Mouse (Mus musculus) kidney, postnatal 0 days (tissue): ENCODE measurements at regions not wholly inside any gene's neighbourhood (a gene's known extent, or its start where the extent isn't known, plus 50 kb on each side); places are given as distances from the start of the nearest gene placed in this dataset.
"Not testable (repeated sequence)": the region's sequence is repeated elsewhere in the genome, so short reads cannot be mapped to it uniquely, and the experiment has no call there.

Experiments
- ATAC-seq: fragments of 200-750 bp; cut with Nextera tagmentation; replicated peaks from 2 replicates; pipeline ENCODE4 v1.8.0; 2017; ENCODE audit warnings: low read depth, moderate number of reproducible peaks, moderate TSS enrichment, moderate library complexity; ENCODE audit not compliant: low FRiP score
- DNase-seq: peaks from one replicate; pipeline ENCODE4 v3.0.0-alpha.2; 2016; ENCODE audit warnings: low spot score
- H3K27ac ChIP-seq: fragments of 300-500 bp; sonication (generic); 2 replicates; pipeline ENCODE4 v1.5.1; 2014; ENCODE audit warnings: mild to moderate bottlenecking
- H3K27me3 ChIP-seq: fragments of 300-500 bp; sonication (generic); 2 replicates; pipeline ENCODE4 v1.6.1; 2014; ENCODE audit warnings: low read length, mixed read lengths; ENCODE audit not compliant: insufficient read depth
- H3K36me3 ChIP-seq: fragments of 300-500 bp; sonication (generic); 2 replicates; pipeline ENCODE4 v1.6.1; 2014; ENCODE audit warnings: low read length, mixed read lengths; ENCODE audit not compliant: insufficient read depth
- H3K4me1 ChIP-seq: fragments of 300-500 bp; sonication (generic); replicated peaks from 2 replicates; pipeline ENCODE4 v1.6.1; 2014; ENCODE audit warnings: antibody characterized with exemption, low read length, mixed read lengths; ENCODE audit not compliant: insufficient read depth
- H3K4me2 ChIP-seq: fragments of 300-500 bp; sonication (generic); 2 replicates; pipeline ENCODE4 v1.6.1; 2014; ENCODE audit warnings: mild to moderate bottlenecking, low read length, moderate library complexity, mixed read lengths
- H3K4me3 ChIP-seq: fragments of 300-500 bp; sonication (generic); replicated peaks from 2 replicates; pipeline ENCODE4 v1.5.1; 2014; ENCODE audit warnings: low read depth, low read length
- H3K9ac ChIP-seq: fragments of 300-500 bp; sonication (generic); 2 replicates; pipeline ENCODE4 v1.6.1; 2014; ENCODE audit warnings: low read depth, low read length
- H3K9me3 ChIP-seq: fragments of 300-500 bp; sonication (generic); replicated peaks from 2 replicates; pipeline ENCODE4 v1.6.1; 2016; ENCODE audit warnings: low read length, inconsistent platforms, mixed read lengths
- CTCF ChIP-seq: IDR thresholded peaks from 2 replicates; pipeline ENCODE4 v1.5.1; 2016; ENCODE audit warnings: antibody characterized with exemption, low read depth, mild to moderate bottlenecking, moderate library complexity
- WGBS: fragments of 180-500 bp; shearing (Covaris S2); extraction: QIAGEN DNeasy Blood & Tissue Kit; methylation state at CpG from one replicate; pipeline ENCODE4 v1.1.7; 2014; 5-methylcytosine and 5-hydroxymethylcytosine counted together

DNA sequence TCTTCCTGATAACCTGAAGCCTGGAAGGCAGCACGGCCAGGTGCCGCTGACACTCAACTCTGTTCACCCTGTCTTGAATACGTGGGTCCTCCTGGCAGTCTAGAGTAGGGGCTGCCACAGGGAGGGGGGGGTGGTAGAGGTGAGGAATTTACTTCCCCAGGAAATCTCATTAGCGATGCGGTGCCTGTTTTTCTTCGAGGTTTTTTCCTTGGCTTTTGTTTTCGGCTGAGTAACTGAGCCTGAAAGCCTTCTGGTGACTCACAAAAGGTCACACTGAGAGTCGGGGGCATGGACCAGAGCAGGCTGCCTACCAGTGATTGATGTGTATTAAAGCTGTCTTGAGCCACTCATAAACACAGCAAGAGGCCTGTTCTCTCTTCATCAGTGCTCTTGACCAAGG, 181.1 kb upstream of the Pmfbp1 start:
- DNase-seq: peak; percentile 49

DNA sequence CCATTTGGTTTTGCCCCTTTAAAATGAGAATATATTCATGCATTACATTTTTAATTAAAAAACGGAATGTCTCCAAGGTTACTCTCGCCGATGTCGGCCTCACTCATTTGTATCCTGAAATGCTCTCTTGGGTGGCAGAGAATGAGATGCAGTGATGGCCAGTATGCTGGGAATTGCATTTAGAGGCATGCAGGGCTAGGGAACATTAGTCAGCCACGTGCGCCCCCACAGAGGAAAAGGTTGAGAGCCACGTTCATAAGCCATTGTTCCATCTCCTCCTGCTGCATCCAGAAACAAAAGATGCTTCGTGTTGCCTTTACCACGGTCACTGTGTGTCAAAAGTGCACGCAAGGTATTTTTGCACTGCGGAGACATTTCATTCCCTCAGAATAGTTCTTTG, 172.9 kb upstream of the Pmfbp1 start:
- whole genome bisulfite sequencing: 65% methylated on average over 11 of the region's 11 CpGs
- Histone ChIP-seq H3K27ac (no peak overlapping the region), H3K9ac (no peak overlapping the region), H3K4me3 (no peak overlapping the region), H3K36me3 (no peaks in the 10 kb centered on the region), H3K4me1 (no peaks in the 10 kb centered on the region), H3K27me3 (no peaks in the 10 kb centered on the region), H3K4me2 (no peak overlapping the region), H3K9me3 (no peaks in the 10 kb centered on the region)
- no peak for ATAC-seq
- no peak for TF ChIP-seq CTCF
- DNase-seq: no peak

More for the DNA sequence above, 181.1 kb upstream of the Pmfbp1 start:
- Histone ChIP-seq H3K4me3 (no peak overlapping the region), H3K4me2 (no peak overlapping the region), H3K27ac (no peak overlapping the region), H3K36me3 (no peaks in the 10 kb centered on the region), H3K9me3 (no peaks in the 10 kb centered on the region), H3K27me3 (no peaks in the 10 kb centered on the region), H3K9ac (no peak overlapping the region), H3K4me1 (no peaks in the 10 kb centered on the region)
- WGBS: 15% methylated on average over 8 of the region's 8 CpGs
- ATAC-seq: 0 out of 2 replicates have a peak, but pooled peaks have one; percentile 57
- TF ChIP-seq CTCF: no peak

DNA sequence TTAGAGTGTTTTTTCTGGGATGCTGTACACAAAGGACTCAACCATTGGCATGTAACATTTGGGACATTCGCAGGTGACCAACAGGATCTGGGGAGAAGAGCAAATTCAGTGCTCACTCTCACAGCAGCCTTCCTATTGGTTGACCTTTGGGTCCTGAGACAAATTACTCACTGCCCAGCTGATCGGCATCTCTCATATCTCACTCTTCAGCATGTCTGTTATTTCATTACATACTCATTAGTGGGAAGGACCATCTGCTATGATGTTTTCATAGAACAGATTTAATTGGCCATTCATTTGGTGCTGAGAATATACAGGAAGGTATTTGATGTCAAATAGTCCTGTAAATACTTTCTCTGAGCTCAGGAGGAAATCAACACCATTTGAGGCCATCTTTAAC, 170.5 kb upstream of the Pmfbp1 start:
- no peaks in the 10 kb centered on the region for H3K36me3 ChIP-seq
- TF ChIP-seq CTCF: no peak
- no peaks in the 10 kb centered on the region for H3K27me3 ChIP-seq
- no peak overlapping the region for H3K27ac ChIP-seq
- H3K4me2 ChIP-seq: no peak overlapping the region
- no peak overlapping the region for H3K9ac ChIP-seq
- H3K4me1 ChIP-seq: no peaks in the 10 kb centered on the region
- DNase-seq: no peak
- no peaks in the 10 kb centered on the region for H3K9me3 ChIP-seq
- WGBS: 89% methylated on average over 2 of the region's 2 CpGs
- no peak for ATAC-seq
- no peak overlapping the region for H3K4me3 ChIP-seq

DNA sequence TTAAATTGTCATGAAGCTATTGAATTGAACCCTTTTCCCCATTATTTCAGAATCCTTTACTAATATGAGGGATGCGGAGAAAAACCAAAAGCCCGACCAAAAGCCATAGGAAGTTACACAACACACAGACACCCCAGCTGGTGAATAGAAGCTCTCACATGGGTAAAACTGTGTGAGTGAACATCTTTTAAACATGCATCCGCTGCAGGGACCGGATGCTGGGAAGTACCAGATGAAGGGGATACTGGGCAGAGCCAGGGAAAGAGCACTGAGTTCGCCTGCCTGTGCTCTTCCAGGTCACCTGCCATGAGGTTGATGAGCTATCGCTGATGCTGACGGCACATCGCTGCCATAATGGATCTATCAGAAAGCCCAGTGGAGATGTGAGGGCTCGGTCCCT, 169.6 kb upstream of the Pmfbp1 start:
- no peaks in the 10 kb centered on the region for H3K27me3 ChIP-seq
- no peak for TF ChIP-seq CTCF
- H3K4me3 ChIP-seq: no peak overlapping the region
- no peak for DNase-seq
- H3K36me3 ChIP-seq: no peaks in the 10 kb centered on the region
- H3K4me2 ChIP-seq: no peak overlapping the region
- no peaks in the 10 kb centered on the region for H3K4me1 ChIP-seq
- H3K9me3 ChIP-seq: no peaks in the 10 kb centered on the region
- no peak overlapping the region for H3K9ac ChIP-seq
- no peak for ATAC-seq
- WGBS: 91% methylated on average over 9 of the region's 9 CpGs
- no peak overlapping the region for H3K27ac ChIP-seq

DNA sequence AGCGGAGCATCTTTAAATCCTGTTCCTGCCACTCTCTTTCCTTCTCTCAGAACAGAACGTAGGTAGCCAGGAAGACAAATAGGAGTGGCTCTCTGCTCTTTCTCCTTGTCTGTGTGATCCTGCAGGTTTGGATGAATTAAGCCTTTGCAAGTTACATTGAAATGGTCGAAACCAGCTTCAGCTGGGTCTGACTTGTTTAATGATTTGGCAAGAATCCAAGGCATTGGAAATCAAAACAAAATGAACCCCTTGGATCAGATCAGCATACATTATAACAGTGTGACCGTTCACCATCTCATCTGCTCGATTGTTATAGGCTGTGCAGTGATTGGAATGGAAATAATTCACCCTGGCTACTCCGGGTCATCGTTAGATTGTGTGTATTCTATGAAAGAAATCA, 157.6 kb upstream of the Pmfbp1 start:
- Histone ChIP-seq H3K4me2 (no peak overlapping the region), H3K27me3 (no peaks in the 10 kb centered on the region), H3K9me3 (no peaks in the 10 kb centered on the region), H3K9ac (no peak overlapping the region), H3K4me3 (no peak overlapping the region), H3K27ac (no peak overlapping the region), H3K36me3 (no peaks in the 10 kb centered on the region), H3K4me1 (peaks cover 3% of the 10 kb centered on the region; the same call in 1 of the 2 replicates)
- TF ChIP-seq CTCF: no peak
- ATAC-seq (no peak), DNase-seq (no peak)
- WGBS: 39% methylated on average over 7 of the region's 7 CpGs

DNA sequence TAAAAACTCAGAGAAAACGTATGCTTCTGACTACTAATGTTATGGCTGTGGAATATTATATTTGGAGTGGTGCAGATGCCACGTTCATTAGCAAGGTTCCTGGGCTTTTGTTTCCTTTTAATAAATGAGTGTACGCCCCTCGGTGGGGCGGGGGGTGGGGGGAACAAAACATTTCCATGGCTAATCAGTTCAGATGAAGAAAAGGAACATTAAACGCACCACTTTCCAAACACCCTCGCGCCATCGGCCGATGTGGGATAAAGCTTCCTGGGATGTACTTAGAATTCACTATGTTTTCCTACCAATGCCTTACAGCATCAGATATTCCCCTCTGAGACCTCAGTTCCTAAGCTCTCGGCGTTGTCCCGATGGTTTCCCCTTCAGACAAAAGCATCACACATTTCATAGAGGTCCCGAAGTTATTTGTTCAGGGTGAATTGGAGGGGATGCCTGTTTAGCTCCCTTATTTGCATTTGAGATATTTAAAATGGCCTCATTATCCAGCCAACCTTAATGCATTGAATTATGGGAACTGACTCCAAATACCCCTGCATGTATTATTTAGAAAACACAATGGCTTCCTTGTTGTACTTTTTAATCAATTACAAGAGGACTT, 155.5 kb upstream of the Pmfbp1 start:
- Histone ChIP-seq H3K27ac (no peak overlapping the region), H3K4me2 (no peak overlapping the region), H3K4me3 (no peak overlapping the region), H3K4me1 (peaks cover 3% of the 10 kb centered on the region; the same call in 1 of the 2 replicates), H3K9me3 (no peaks in the 10 kb centered on the region), H3K36me3 (no peaks in the 10 kb centered on the region), H3K9ac (no peak overlapping the region), H3K27me3 (no peaks in the 10 kb centered on the region)
- no peak for TF ChIP-seq CTCF
- DNase-seq (no peak), ATAC-seq (no peak)
- WGBS: 76% methylated on average over 14 of the region's 14 CpGs

DNA sequence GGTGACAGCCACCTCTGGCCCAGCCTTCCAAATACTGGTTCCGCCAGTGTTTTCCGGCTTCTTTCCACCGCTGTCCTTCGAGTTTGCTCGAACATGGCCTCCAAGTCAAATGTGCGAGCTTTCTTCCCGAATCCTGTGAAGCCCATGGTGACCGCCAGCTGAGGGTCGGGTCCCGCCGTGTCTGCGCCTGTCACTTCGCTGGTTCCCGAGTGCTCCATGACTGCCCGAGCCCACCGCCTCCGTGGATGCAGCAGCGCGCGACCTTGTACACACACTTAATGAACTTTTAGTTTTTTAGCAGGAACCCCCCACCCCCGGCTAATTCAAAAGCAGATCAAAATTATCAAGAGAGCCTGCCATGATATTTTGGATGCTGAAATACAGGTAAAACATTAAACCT, 153.2 kb upstream of the Pmfbp1 start:
- not testable (repeated sequence) for H3K36me3 ChIP-seq, H3K9ac ChIP-seq, H3K9me3 ChIP-seq, H3K27ac ChIP-seq, H3K4me1 ChIP-seq, H3K4me2 ChIP-seq, DNase-seq, H3K4me3 ChIP-seq, H3K27me3 ChIP-seq, ATAC-seq
- 92% methylated on average over 21 of the region's 21 CpGs for WGBS
